Mouse (Mus musculus) heart, embryonic 11.5 days (tissue): ENCODE measurements around the gene Gm13277. TPM values are rescaled to one million over a fixed set of nuclear protein-coding genes. Genes with fewer than 3 reads are reported as not detected.
"Not testable (repeated sequence)": the region's sequence is repeated elsewhere in the genome, so short reads cannot be mapped to it uniquely, and the experiment has no call there.

ENCODE experiments used
- ATAC-seq: fragments of 200-750 bp; cut with Nextera tagmentation; replicated peaks from 2 replicates; pipeline ENCODE4 v1.8.0; 2017; ENCODE audit warnings: moderate library complexity; ENCODE audit not compliant: insufficient number of reproducible peaks, low FRiP score, low TSS enrichment
- H3K27ac ChIP-seq: fragments of 300-500 bp; sonication (generic); 2 replicates; pipeline ENCODE4 v1.5.1; 2014; ENCODE audit warnings: mild to moderate bottlenecking, low read depth, low read length
- H3K27me3 ChIP-seq: fragments of 300-500 bp; sonication (generic); 2 replicates; pipeline ENCODE4 v1.6.1; 2014; ENCODE audit warnings: mild to moderate bottlenecking, low read length, mixed read lengths; ENCODE audit not compliant: control insufficient read depth, insufficient read depth
- H3K36me3 ChIP-seq: fragments of 300-500 bp; sonication (generic); 2 replicates; pipeline ENCODE4 v1.6.1; 2014; ENCODE audit warnings: mild to moderate bottlenecking, low read length, moderate library complexity, mixed read lengths; ENCODE audit not compliant: control insufficient read depth, insufficient read depth
- H3K4me1 ChIP-seq: fragments of 300-500 bp; sonication (generic); 2 replicates; pipeline ENCODE4 v1.6.1; 2014; ENCODE audit warnings: low read length; ENCODE audit not compliant: control insufficient read depth, insufficient read depth
- H3K4me2 ChIP-seq: fragments of 300-500 bp; sonication (generic); 2 replicates; pipeline ENCODE4 v1.6.1; 2014; ENCODE audit warnings: mild to moderate bottlenecking, moderate library complexity
- H3K4me3 ChIP-seq: fragments of 300-500 bp; sonication (generic); 2 replicates; pipeline ENCODE4 v1.5.1; 2014; ENCODE audit warnings: low read depth, low read length
- H3K9ac ChIP-seq: fragments of 300-500 bp; sonication (generic); 2 replicates; pipeline ENCODE4 v1.6.1; 2014; ENCODE audit warnings: mild to moderate bottlenecking, low read depth, low read length, moderate library complexity
- H3K9me3 ChIP-seq: fragments of 300-500 bp; sonication (generic); replicated peaks from 2 replicates; pipeline ENCODE4 v1.6.1; 2016; ENCODE audit warnings: low read length; ENCODE audit not compliant: control insufficient read depth
- WGBS: fragments of 180-500 bp; shearing (Covaris S2); extraction: QIAGEN DNeasy Blood & Tissue Kit; methylation state at CpG from one replicate; pipeline ENCODE4 v1.1.7; 2014; ENCODE audit not compliant: insufficient replicate concordance; 5-methylcytosine and 5-hydroxymethylcytosine counted together
- polyA plus RNA-seq: library from polyadenylated mRNA; unstranded; fragments of >200 nt; fragmentation: Nextera tagmentation; extraction: Ambion mirVana; gene quantifications from 2 replicates; pipeline ENCODE4 v1.2.1, GENCODE M21; 2014

The Gm13277 gene
- polyA plus RNA-seq, 1 experiment from 2014 or later = not detected

DNA sequence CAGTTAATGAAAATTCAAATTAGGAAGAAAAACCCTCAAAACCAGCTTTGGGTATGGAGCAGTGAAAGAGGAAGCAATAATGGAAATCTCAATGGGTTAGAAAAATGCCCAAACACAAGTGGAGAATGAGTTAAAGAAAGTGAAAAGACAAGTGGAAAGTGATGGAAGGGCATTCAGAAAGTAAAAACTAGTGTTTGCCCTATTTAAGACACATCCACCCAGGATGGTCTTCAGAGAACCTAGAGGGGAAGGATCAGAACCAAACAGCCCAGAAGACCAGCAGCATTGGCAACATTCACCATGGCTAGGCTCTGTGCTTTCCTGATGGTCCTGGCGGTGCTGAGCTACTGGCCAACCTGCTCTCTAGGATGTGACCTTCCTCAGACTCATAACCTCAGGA is 46.8 kb downstream of the Gm13277 start, which contains the start of gene Ifna5:
Ifna5 (plus strand) TSS at position 301 of the 400 bp plus-strand sequence.
- H3K4me1 ChIP-seq, H3K27ac ChIP-seq, H3K9me3 ChIP-seq, ATAC-seq, H3K36me3 ChIP-seq, H3K9ac ChIP-seq, H3K4me2 ChIP-seq, H3K4me3 ChIP-seq, H3K27me3 ChIP-seq: not testable (repeated sequence)
- 90% methylated on average over 1 of the region's 1 CpGs for WGBS

Other genes with a start within 250 kb of the Gm13277 start
- gene Ifna15, start 230.4 kb upstream of the Gm13277 start, polyA plus RNA-seq = not detected in 2 replicates
- not detected in 2 replicates for gene Ifna14, start 216.8 kb upstream of the Gm13277 start, polyA plus RNA-seq
- gene Ifna9, start 196.2 kb upstream of the Gm13277 start, polyA plus RNA-seq = not detected in 2 replicates
- not detected in 2 replicates for gene Ifna12, start 185.3 kb upstream of the Gm13277 start, polyA plus RNA-seq
- gene C87499, start 154.2 kb upstream of the Gm13277 start, polyA plus RNA-seq = not detected in 2 replicates
- not detected in 2 replicates for gene Ifna13, start 144.2 kb upstream of the Gm13277 start, polyA plus RNA-seq
- gene Ifna16, start 111.7 kb upstream of the Gm13277 start, polyA plus RNA-seq = not detected in 2 replicates
- not detected in 2 replicates for gene Ifna2, start 104.7 kb upstream of the Gm13277 start, polyA plus RNA-seq
- gene Ifnab, start 97.3 kb upstream of the Gm13277 start, polyA plus RNA-seq = not detected in 2 replicates
- gene Gm26566, start 66.8 kb upstream of the Gm13277 start, polyA plus RNA-seq = 0.63 and 0.87 TPM in 2 replicates
- gene Klhl9, start 66.2 kb upstream of the Gm13277 start, polyA plus RNA-seq = 99.9 and 113 TPM in 2 replicates
- gene Gm13271, start 33.8 kb upstream of the Gm13277 start, polyA plus RNA-seq = not detected in 2 replicates
- gene Gm13283, start 28.5 kb upstream of the Gm13277 start, polyA plus RNA-seq = 0.39 and 0.56 TPM in 2 replicates
- gene Gm13290, start 14.8 kb upstream of the Gm13277 start, polyA plus RNA-seq = 0.61 TPM in 1 of 2 replicates, not detected in the other
- not detected in 2 replicates for gene Gm13289, start 11.7 kb upstream of the Gm13277 start, polyA plus RNA-seq
- gene Gm13272, start 8.8 kb upstream of the Gm13277 start, polyA plus RNA-seq = not detected in 2 replicates
- not detected in 2 replicates for gene Ifnz, start 6.5 kb upstream of the Gm13277 start, polyA plus RNA-seq
- gene Gm13276, start 2.9 kb upstream of the Gm13277 start, polyA plus RNA-seq = not detected in 2 replicates
- not detected in 2 replicates for gene Gm13278, start 2.9 kb downstream of the Gm13277 start, polyA plus RNA-seq
- gene Gm13275, start 5.9 kb downstream of the Gm13277 start, polyA plus RNA-seq = 0.47 TPM in 1 of 2 replicates, not detected in the other
- gene Gm13279, start 8.8 kb downstream of the Gm13277 start, polyA plus RNA-seq = not detected in 2 replicates
- 0.27 and 0.76 TPM in 2 replicates for gene Gm13285, start 11.0 kb downstream of the Gm13277 start, polyA plus RNA-seq
- gene Gm13287, start 14.6 kb downstream of the Gm13277 start, polyA plus RNA-seq = not detected in 2 replicates
- gene Gm13288, start 16.9 kb downstream of the Gm13277 start, polyA plus RNA-seq = not detected in 2 replicates
- gene Ifna7, start 27.6 kb downstream of the Gm13277 start, polyA plus RNA-seq = not detected in 2 replicates
- not detected in 2 replicates for gene Ifna11, start 31.3 kb downstream of the Gm13277 start, polyA plus RNA-seq
- gene Ifna6, start 38.8 kb downstream of the Gm13277 start, polyA plus RNA-seq = not detected in 2 replicates
- not detected in 2 replicates for gene Ifna5, start 46.9 kb downstream of the Gm13277 start, polyA plus RNA-seq
- not detected in 2 replicates for gene Ifna4, start 53.2 kb downstream of the Gm13277 start, polyA plus RNA-seq
- gene Ifna1, start 61.5 kb downstream of the Gm13277 start, polyA plus RNA-seq = not detected in 2 replicates
- not detected in 2 replicates for gene Ifne, start 91.6 kb downstream of the Gm13277 start, polyA plus RNA-seq